Mouse (Mus musculus) kidney, embryonic 14.5 days (tissue): ENCODE results near the gene Fam170b. TPM values are rescaled to one million over a fixed set of nuclear protein-coding genes. Genes with fewer than 3 reads are reported as not detected.
A peak's percentile ranks its signal among the peaks of the same experiment; 100 is the strongest.

Experiments
- ATAC-seq: fragments of 200-750 bp; cut with Nextera tagmentation; 2 replicates; pipeline ENCODE4 v1.8.0; 2017; ENCODE audit warnings: moderate number of reproducible peaks, mild to moderate bottlenecking, moderate TSS enrichment, moderate library complexity; ENCODE audit not compliant: low FRiP score, low TSS enrichment
- H3K27ac ChIP-seq: fragments of 300-500 bp; sonication (generic); 2 replicates; pipeline ENCODE4 v1.5.1; 2014; ENCODE audit warnings: low read depth, mild to moderate bottlenecking, low read length, moderate library complexity, mixed read lengths
- H3K27me3 ChIP-seq: fragments of 300-500 bp; sonication (generic); 2 replicates; pipeline ENCODE4 v1.6.1; 2014; ENCODE audit warnings: mild to moderate bottlenecking, low read length; ENCODE audit not compliant: control insufficient read depth, insufficient read depth
- H3K36me3 ChIP-seq: fragments of 300-500 bp; sonication (generic); 2 replicates; pipeline ENCODE4 v1.6.1; 2014; ENCODE audit warnings: low read length, mixed read lengths; ENCODE audit not compliant: control insufficient read depth, insufficient read depth
- H3K4me1 ChIP-seq: fragments of 300-500 bp; sonication (generic); 2 replicates; pipeline ENCODE4 v1.6.1; 2014; ENCODE audit warnings: low read length, mixed read lengths; ENCODE audit not compliant: control insufficient read depth, insufficient read depth
- H3K4me2 ChIP-seq: fragments of 300-500 bp; sonication (generic); replicated peaks from 2 replicates; pipeline ENCODE4 v1.6.1; 2014; ENCODE audit warnings: low read depth, mild to moderate bottlenecking, low read length
- H3K4me3 ChIP-seq: fragments of 300-500 bp; sonication (generic); 2 replicates; pipeline ENCODE4 v1.5.1; 2014; ENCODE audit warnings: mild to moderate bottlenecking, low read length
- H3K9ac ChIP-seq: fragments of 300-500 bp; sonication (generic); 2 replicates; pipeline ENCODE4 v1.6.1; 2014; ENCODE audit warnings: low read depth, mild to moderate bottlenecking, low read length, moderate library complexity
- H3K9me3 ChIP-seq: fragments of 300-500 bp; sonication (generic); 2 replicates; pipeline ENCODE4 v1.6.1; 2016; ENCODE audit warnings: low read length; ENCODE audit not compliant: control insufficient read depth
- WGBS: fragments of 180-500 bp; shearing (Covaris S2); extraction: QIAGEN DNeasy Blood & Tissue Kit; methylation state at CpG from one replicate; pipeline ENCODE4 v1.1.7; 2014; 5-methylcytosine and 5-hydroxymethylcytosine counted together
- polyA plus RNA-seq: library from polyadenylated mRNA; unstranded; fragments of >200 nt; fragmentation: Nextera tagmentation; extraction: Ambion mirVana; gene quantifications from 2 replicates; pipeline ENCODE4 v1.2.1, GENCODE M21; 2014

The Fam170b gene
- polyA plus RNA-seq, 1 experiment from 2014 or later = 0.14 TPM

- ATAC-seq = no peak
Measured at GRCm38 (mm10) chr14:32801016-32801661, 32.6 kb upstream of the Fam170b start.

GRCm38 (mm10) chr14:32801662-32802024 lies 32.1 kb upstream of the Fam170b start:
- Histone ChIP-seq H3K9me3 (no peaks in the 10 kb centered on the region), H3K36me3 (no peaks in the 10 kb centered on the region), H3K4me2 (no peak overlapping the region), H3K27me3 (no peaks in the 10 kb centered on the region), H3K4me1 (no peaks in the 10 kb centered on the region), H3K9ac (no peak overlapping the region; the same call in 1 of the 2 replicates), H3K4me3 (no peak overlapping the region), H3K27ac (no peak overlapping the region)
- no peak for ATAC-seq

More at GRCm38 (mm10) chr14:32801016-32801661, 32.6 kb upstream of the Fam170b start:
- H3K4me3 ChIP-seq = no peak overlapping the region
- H3K27ac ChIP-seq = no peak overlapping the region
- no peaks in the 10 kb centered on the region for H3K9me3 ChIP-seq
- H3K9ac ChIP-seq = no peak overlapping the region
- no peaks in the 10 kb centered on the region for H3K27me3 ChIP-seq
- no peaks in the 10 kb centered on the region for H3K36me3 ChIP-seq
- WGBS = 58% methylated on average over 11 of the region's 11 CpGs
- no peak overlapping the region for H3K4me2 ChIP-seq
- H3K4me1 ChIP-seq = no peaks in the 10 kb centered on the region

- no peak for ATAC-seq
- H3K4me2 ChIP-seq = no peak overlapping the region
Measured at GRCm38 (mm10) chr14:32810111-32810510, 23.7 kb upstream of the Fam170b start.

GRCm38 (mm10) chr14:32812429-32812828 lies 21.3 kb upstream of the Fam170b start:
- H3K36me3 ChIP-seq = no peaks in the 10 kb centered on the region
- H3K9ac ChIP-seq = no peak overlapping the region
- ATAC-seq = no peak
- H3K27ac ChIP-seq = no peak overlapping the region
- H3K9me3 ChIP-seq = no peaks in the 10 kb centered on the region
- 74% methylated on average over 6 of the region's 6 CpGs for WGBS
- H3K4me2 ChIP-seq = no peak overlapping the region
- no peak overlapping the region for H3K4me3 ChIP-seq
- H3K4me1 ChIP-seq = no peaks in the 10 kb centered on the region
- H3K27me3 ChIP-seq = no peaks in the 10 kb centered on the region

More at GRCm38 (mm10) chr14:32810111-32810510, 23.7 kb upstream of the Fam170b start:
- Histone ChIP-seq H3K4me3 (no peak overlapping the region), H3K27ac (no peak overlapping the region), H3K4me1 (no peaks in the 10 kb centered on the region), H3K9me3 (no peaks in the 10 kb centered on the region), H3K27me3 (no peaks in the 10 kb centered on the region), H3K36me3 (no peaks in the 10 kb centered on the region), H3K9ac (no peak overlapping the region)

GRCm38 (mm10) chr14:32814961-32815360 lies 18.8 kb upstream of the Fam170b start:
- 81% methylated on average over 4 of the region's 4 CpGs for WGBS
- no peak overlapping the region for H3K9ac ChIP-seq
- H3K4me3 ChIP-seq = no peak overlapping the region
- H3K9me3 ChIP-seq = no peaks in the 10 kb centered on the region
- 0 out of 2 replicates have a peak, but pooled peaks cover 6% of the 10 kb centered on the region for H3K4me1 ChIP-seq
- H3K27me3 ChIP-seq = no peaks in the 10 kb centered on the region
- no peak for ATAC-seq
- no peak overlapping the region for H3K4me2 ChIP-seq
- H3K36me3 ChIP-seq = no peaks in the 10 kb centered on the region
- no peak overlapping the region for H3K27ac ChIP-seq

- ATAC-seq = no peak
- Histone ChIP-seq H3K9me3 (no peaks in the 10 kb centered on the region), H3K4me1 (0 out of 2 replicates have a peak, but pooled peaks cover 6% of the 10 kb centered on the region), H3K36me3 (no peaks in the 10 kb centered on the region), H3K4me2 (no peak overlapping the region), H3K9ac (no peak overlapping the region), H3K27ac (no peak overlapping the region), H3K4me3 (no peak overlapping the region), H3K27me3 (no peaks in the 10 kb centered on the region)
- WGBS = 80% methylated on average over 4 of the region's 4 CpGs
Measured at GRCm38 (mm10) chr14:32816533-32816932, 17.2 kb upstream of the Fam170b start.

GRCm38 (mm10) chr14:32817258-32817657 lies 16.5 kb upstream of the Fam170b start:
- H3K36me3 ChIP-seq = no peaks in the 10 kb centered on the region
- no peak overlapping the region for H3K9ac ChIP-seq
- no peaks in the 10 kb centered on the region for H3K9me3 ChIP-seq
- H3K27me3 ChIP-seq = no peaks in the 10 kb centered on the region; the same call in 1 of the 2 replicates
- no peak for ATAC-seq
- H3K27ac ChIP-seq = no peak overlapping the region
- H3K4me1 ChIP-seq = 0 out of 2 replicates have a peak, but pooled peaks cover 6% of the 10 kb centered on the region
- H3K4me3 ChIP-seq = no peak overlapping the region
- H3K4me2 ChIP-seq = no peak overlapping the region
- 75% methylated on average over 7 of the region's 7 CpGs for WGBS

GRCm38 (mm10) chr14:32819297-32819696 lies 14.5 kb upstream of the Fam170b start:
- no peak overlapping the region for H3K4me2 ChIP-seq
- no peak overlapping the region for H3K27ac ChIP-seq
- WGBS = 36% methylated on average over 1 of the region's 1 CpGs
- H3K9ac ChIP-seq = no peak overlapping the region
- peaks cover 2% of the 10 kb centered on the region; the same call in 1 of the 2 replicates for H3K27me3 ChIP-seq
- H3K4me1 ChIP-seq = peaks cover 10% of the 10 kb centered on the region; the same call in 1 of the 2 replicates
- H3K9me3 ChIP-seq = no peaks in the 10 kb centered on the region
- H3K36me3 ChIP-seq = no peaks in the 10 kb centered on the region
- peak; percentile 50 for ATAC-seq
- no peak overlapping the region for H3K4me3 ChIP-seq

- Histone ChIP-seq H3K27ac (no peak overlapping the region), H3K4me3 (no peak overlapping the region), H3K36me3 (no peaks in the 10 kb centered on the region), H3K27me3 (peaks cover 2% of the 10 kb centered on the region; the same call in 1 of the 2 replicates), H3K9me3 (no peaks in the 10 kb centered on the region), H3K9ac (no peak overlapping the region), H3K4me2 (no peak overlapping the region), H3K4me1 (peaks cover 31% of the 10 kb centered on the region)
- ATAC-seq = no peak
- 84% methylated on average over 4 of the region's 4 CpGs for WGBS
Measured at GRCm38 (mm10) chr14:32822812-32823211, 10.9 kb upstream of the Fam170b start.
